Mouse (Mus musculus): ENCODE results near the gene Guca1b.

The Guca1b gene

GRCm38 (mm10) chr17:47385145-47385544 lies at the start of gene Guca1b:
TSS of gene Guca1b (plus strand) at chr17:47385393.
- peak; percentile 58 for DNase-seq (ENCODE audit: low spot score)

GRCm38 (mm10) chr17:47343121-47343520 lies 42.1 kb upstream of the Guca1b start:
- no peak for DNase-seq (ENCODE audit: low spot score)

- no peak for DNase-seq (ENCODE audit: low spot score)
Measured at GRCm38 (mm10) chr17:47349721-47350319, 35.4 kb upstream of the Guca1b start.

GRCm38 (mm10) chr17:47359964-47360363 lies 25.2 kb upstream of the Guca1b start:
- DNase-seq (ENCODE audit: low spot score) = peak; percentile 81

GRCm38 (mm10) chr17:47361343-47361742 lies 23.9 kb upstream of the Guca1b start:
- no peak for DNase-seq (ENCODE audit: low spot score)

GRCm38 (mm10) chr17:47368401-47369086 lies 16.6 kb upstream of the Guca1b start, which contains the start of gene Mrps10:
TSS of gene Mrps10 (plus strand) at chr17:47368887.
- peak; percentile 88 for DNase-seq (ENCODE audit: low spot score)

GRCm38 (mm10) chr17:47369087-47369443 lies 16.1 kb upstream of the Guca1b start:
- no peak for DNase-seq (ENCODE audit: low spot score)

- DNase-seq (ENCODE audit: low spot score) = peak; percentile 76
Measured at GRCm38 (mm10) chr17:47371451-47371850, 13.7 kb upstream of the Guca1b start.

GRCm38 (mm10) chr17:47373991-47374390 lies 11.2 kb upstream of the Guca1b start:
- no peak for DNase-seq (ENCODE audit: low spot score)

- no peak for DNase-seq (ENCODE audit: low spot score)
Measured at GRCm38 (mm10) chr17:47376779-47377280, 8.4 kb upstream of the Guca1b start.

- DNase-seq (ENCODE audit: low spot score) = no peak
Measured at GRCm38 (mm10) chr17:47378133-47378532, 7.1 kb upstream of the Guca1b start.

- DNase-seq (ENCODE audit: low spot score) = no peak
Measured at GRCm38 (mm10) chr17:47381917-47382316, 3.3 kb upstream of the Guca1b start.

- DNase-seq (ENCODE audit: low spot score) = no peak
Measured at GRCm38 (mm10) chr17:47383266-47383665, 1.9 kb upstream of the Guca1b start.

- DNase-seq (ENCODE audit: low spot score) = no peak
Measured at GRCm38 (mm10) chr17:47384064-47384463, 1.1 kb upstream of the Guca1b start.

GRCm38 (mm10) chr17:47386649-47387048 lies 1.5 kb downstream of the Guca1b start:
- DNase-seq (ENCODE audit: low spot score) = peak; percentile 81

- DNase-seq (ENCODE audit: low spot score) = no peak
Measured at GRCm38 (mm10) chr17:47394223-47394869, 9.2 kb downstream of the Guca1b start.

GRCm38 (mm10) chr17:47395376-47395913 lies 10.3 kb downstream of the Guca1b start:
- peak; percentile 78 for DNase-seq (ENCODE audit: low spot score)

- DNase-seq (ENCODE audit: low spot score) = no peak
Measured at GRCm38 (mm10) chr17:47399091-47399490, 13.9 kb downstream of the Guca1b start.

- no peak for DNase-seq (ENCODE audit: low spot score)
Measured at GRCm38 (mm10) chr17:47400451-47400850, 15.3 kb downstream of the Guca1b start, which contains the start of gene Guca1a. TSS of gene Guca1a (minus strand) at chr17:47400584.

GRCm38 (mm10) chr17:47407717-47408557 lies 22.7 kb downstream of the Guca1b start:
- no peak for DNase-seq (ENCODE audit: low spot score)

GRCm38 (mm10) chr17:47408558-47408898 lies 23.3 kb downstream of the Guca1b start:
- DNase-seq (ENCODE audit: low spot score) = peak; percentile 86
